ENCODE assay signal across 15 mouse cellular contexts in genomic region chr16:31608964-31609363, GRCm38 (mm10). TPM values are rescaled to one million over a fixed set of nuclear protein-coding genes. Genes with fewer than 3 reads are reported as not detected.
A peak's percentile ranks its signal among the peaks of the same experiment; 100 is the strongest.
DNase-seq lines count a peak whose midpoint lies in the region; ATAC-seq lines count a peak whose summit lies in the region.
"Had no signal": no experiment of that assay in that cellular context is flagged by ENCODE, and none has a peak within 500 bp of the region (broad histone marks: within the 10 kb centered on the region; RNA-seq: fewer than 3 reads in every experiment).

No protein-coding gene starts in this region.

- WGBS in kidney, embryonic 15.5 days, result 38% methylated on average over 7 of the region's 7 CpGs
- 65% methylated on average over 7 of the region's 7 CpGs for WGBS in kidney, embryonic 14.5 days

- no peak for ATAC-seq in kidney, embryonic 15.5 days (replicated peaks; ENCODE audit: low FRiP score)
- no peak for ATAC-seq in kidney, embryonic 14.5 days (ENCODE audit: low FRiP score, low TSS enrichment)
- no peak for ATAC-seq in megakaryocyte-erythroid progenitor cell, adult 5-6 weeks (replicated peaks; ENCODE audit: low FRiP score, low TSS enrichment, poor library complexity, severe bottlenecking)
- ATAC-seq: Patski had no signal

- H3K4me1 ChIP-seq in kidney, embryonic 15.5 days, result peaks cover 7% of the 10 kb centered on the region; the same call in 1 of the 2 replicates
- H3K4me1 ChIP-seq in kidney, embryonic 14.5 days (ENCODE audit: control insufficient read depth, insufficient read depth, low read length), result no peaks in the 10 kb centered on the region
- H3K4me1 ChIP-seq: midbrain, embryonic 10.5 days had no signal

- H3K36me3 ChIP-seq in kidney, embryonic 15.5 days, result no peaks in the 10 kb centered on the region
- H3K36me3 ChIP-seq in kidney, embryonic 14.5 days (ENCODE audit: control insufficient read depth, insufficient read depth, low read length), result no peaks in the 10 kb centered on the region
- H3K36me3 ChIP-seq: limb, embryonic 12.5 days; midbrain, embryonic 10.5 days had no signal

- no peak overlapping the region for H3K9ac ChIP-seq in kidney, embryonic 15.5 days
- H3K9ac ChIP-seq in kidney, embryonic 14.5 days (ENCODE audit: low read depth, low read length), result no peak overlapping the region
- H3K9ac ChIP-seq: limb, embryonic 12.5 days had no signal

- H3K27ac ChIP-seq in kidney, embryonic 15.5 days, result peak overlapping the region; percentile 27; the same call in 1 of the 2 replicates
- no peak overlapping the region for H3K27ac ChIP-seq in kidney, embryonic 14.5 days (ENCODE audit: low read depth, low read length)
- H3K27ac ChIP-seq: left cerebral cortex, adult 2 months; limb, embryonic 12.5 days; midbrain, embryonic 10.5 days had no signal

- H3K4me3 ChIP-seq in kidney, embryonic 15.5 days (replicated peaks), result no peak overlapping the region
- H3K4me3 ChIP-seq in kidney, embryonic 14.5 days (ENCODE audit: low read length), result no peak overlapping the region
- H3K4me3 ChIP-seq: left cerebral cortex, adult 2 months; limb, embryonic 12.5 days; midbrain, embryonic 10.5 days had no signal

- no peaks in the 10 kb centered on the region for H3K9me3 ChIP-seq in kidney, embryonic 15.5 days (replicated peaks)
- no peaks in the 10 kb centered on the region for H3K9me3 ChIP-seq in kidney, embryonic 14.5 days (ENCODE audit: control insufficient read depth, low read length)
- H3K9me3 ChIP-seq: limb, embryonic 12.5 days; midbrain, embryonic 10.5 days had no signal

- H3K4me2 ChIP-seq in kidney, embryonic 15.5 days, result no peak overlapping the region
- H3K4me2 ChIP-seq in kidney, embryonic 14.5 days (replicated peaks; ENCODE audit: low read depth, low read length), result no peak overlapping the region
- H3K4me2 ChIP-seq: limb, embryonic 12.5 days had no signal

- H3K27me3 ChIP-seq in kidney, embryonic 15.5 days, result no peaks in the 10 kb centered on the region
- no peaks in the 10 kb centered on the region for H3K27me3 ChIP-seq in kidney, embryonic 14.5 days (ENCODE audit: control insufficient read depth, insufficient read depth, low read length)
- H3K27me3 ChIP-seq: limb, embryonic 12.5 days; Patski had no signal

- DNase-seq in gastrocnemius, adult 18-20 months (ENCODE audit: low spot score), result peak; percentile 53
- DNase-seq in gastrocnemius, postnatal 10 days, result no peak
- peak; percentile 73 for DNase-seq in Muller cell, postnatal 12 days (ENCODE audit: inconsistent ontology term)
- peak; percentile 43 for DNase-seq in kidney, postnatal 14 days
- DNase-seq in retina, embryonic 14.5 days (ENCODE audit: low spot score), result no peak
- DNase-seq: cerebellum, adult 9-11 months; embryo, embryonic 11 days; lung, postnatal 10 days had no signal

RNA-seq across cellular contexts. Expression of gene Dlg1, which starts 54.3 kb away (rescaled TPM):
- 10 to 100 TPM; 59.5 to 60.6 TPM for total RNA-seq in gastrocnemius, adult 18-20 months (2021)
- 10 to 100 TPM; 33.1 to 39.4 TPM for total RNA-seq in gastrocnemius, postnatal 10 days (2021)
- 28.5 and 31.3 TPM in 2 replicates for polyA plus RNA-seq in kidney, embryonic 15.5 days (2015; fragmentation: Nextera tagmentation; extraction: Ambion mirVana)
- 29.1 and 35.4 TPM in 2 replicates for polyA plus RNA-seq in kidney, embryonic 14.5 days (2014; fragmentation: Nextera tagmentation; extraction: Ambion mirVana)
- total RNA-seq in megakaryocyte-erythroid progenitor cell, adult 5-6 weeks (2014; fragmentation: Nextera tagmentation), result 45.4 and 47.2 TPM in 2 replicates
- 46.5 and 52.3 TPM in 2 replicates for total RNA-seq in megakaryocyte-erythroid progenitor cell, adult 5-6 weeks (2017)

Comparison
In these comparisons a context has a peak if more than half of its experiments do, and no peak if none do; other contexts are left out.
1. DNase-seq: peak in gastrocnemius, adult 18-20 months (single experiment), Muller cell, postnatal 12 days (single experiment) and kidney, postnatal 14 days (single experiment); none in gastrocnemius, postnatal 10 days (single experiment) and retina, embryonic 14.5 days (single experiment).